Mouse (Mus musculus): ENCODE results near the gene Zfp597. TPM values are rescaled to one million over a fixed set of nuclear protein-coding genes. Genes with fewer than 3 reads are reported as not detected.

The Zfp597 gene
- polyA plus RNA-seq, 1 experiment from 2014 or later = 9.0 TPM

GRCm38 (mm10) chr16:3909118-3909517 is 24.8 kb upstream of the Zfp597 start:
- H3K27me3 ChIP-seq (ENCODE audit: control insufficient read depth, insufficient read depth, low read length) = no peaks in the 10 kb centered on the region
- H3K36me3 ChIP-seq (ENCODE audit: control insufficient read depth, insufficient read depth, low read length) = no peaks in the 10 kb centered on the region; the same call in 1 of the 2 replicates
- H3K4me1 ChIP-seq (replicated peaks; ENCODE audit: control insufficient read depth, insufficient read depth, low read length) = peaks cover 4% of the 10 kb centered on the region; the same call in 1 of the 2 replicates
- ATAC-seq (replicated peaks; ENCODE audit: low FRiP score) (no peak), DNase-seq (ENCODE audit: low spot score) (no peak)
- peak overlapping the region; percentile 63 for H3K9ac ChIP-seq (ENCODE audit: low read length)
- 11% methylated on average over 20 of the region's 20 CpGs for WGBS
- peak overlapping the region; percentile 60 for H3K4me2 ChIP-seq (ENCODE audit: low read depth, low read length, severe bottlenecking)
- no peaks in the 10 kb centered on the region for H3K9me3 ChIP-seq (ENCODE audit: control insufficient read depth, low read length)
- no peak overlapping the region; the same call in 1 of the 2 replicates for H3K27ac ChIP-seq (ENCODE audit: low read depth, low read length)
- H3K4me3 ChIP-seq (ENCODE audit: low read depth, low read length) = peak overlapping the region; percentile 44

- peak; percentile 94 for DNase-seq (ENCODE audit: low spot score)
These were observed 24.3 kb upstream of the Zfp597 start, which contains the start of the genes 1700037C18Rik and Cluap1 for GRCm38 (mm10) chr16:3908537-3909111. Gene 1700037C18Rik (minus strand): TSS chr16:3908689. Gene Cluap1 (plus strand): TSS chr16:3908801.

DNA sequence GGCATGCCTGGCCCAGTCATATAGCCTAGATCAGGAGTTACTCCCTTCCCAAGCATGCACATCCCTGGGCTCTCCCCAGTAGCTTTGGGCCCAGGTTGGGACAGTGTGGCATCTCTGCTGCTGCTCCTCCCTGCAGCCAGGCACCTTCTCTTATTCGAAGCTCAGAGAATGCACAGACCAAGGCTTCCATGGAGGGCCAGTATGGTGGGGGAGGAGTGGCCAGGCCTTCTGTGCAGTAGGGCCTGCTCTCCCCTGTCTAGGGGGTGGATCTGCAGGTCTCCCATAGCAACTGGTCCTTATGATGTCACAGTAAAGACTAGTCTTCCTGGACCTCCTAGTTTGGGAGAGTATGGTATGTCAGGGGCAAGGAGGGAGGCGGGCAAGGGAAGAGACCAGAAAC is 23.1 kb upstream of the Zfp597 start:
- Histone ChIP-seq H3K4me1 (replicated peaks; ENCODE audit: control insufficient read depth, insufficient read depth, low read length) (peaks cover 4% of the 10 kb centered on the region; the same call in 1 of the 2 replicates), H3K4me3 (ENCODE audit: low read depth, low read length) (no peak overlapping the region), H3K27ac (ENCODE audit: low read depth, low read length) (no peak overlapping the region), H3K9me3 (ENCODE audit: control insufficient read depth, low read length) (no peaks in the 10 kb centered on the region), H3K27me3 (ENCODE audit: control insufficient read depth, insufficient read depth, low read length) (no peaks in the 10 kb centered on the region), H3K4me2 (ENCODE audit: low read depth, low read length, severe bottlenecking) (no peak overlapping the region), H3K9ac (ENCODE audit: low read length) (no peak overlapping the region), H3K36me3 (ENCODE audit: control insufficient read depth, insufficient read depth, low read length) (no peaks in the 10 kb centered on the region)
- DNase-seq (ENCODE audit: low spot score) (no peak), ATAC-seq (replicated peaks; ENCODE audit: low FRiP score) (no peak)
- WGBS = 81% methylated on average over 2 of the region's 2 CpGs

More at GRCm38 (mm10) chr16:3908537-3909111, 24.3 kb upstream of the Zfp597 start, which contains the start of the genes 1700037C18Rik and Cluap1:
- Histone ChIP-seq H3K4me3 (ENCODE audit: low read depth, low read length) (peak within 1 kb of the TSS; percentile 44), H3K9me3 (ENCODE audit: control insufficient read depth, low read length) (no peaks in the 10 kb centered on the region), H3K27ac (ENCODE audit: low read depth, low read length) (peak within 1 kb of the TSS; percentile 63; the same call in 1 of the 2 replicates), H3K27me3 (ENCODE audit: control insufficient read depth, insufficient read depth, low read length) (no peaks in the 10 kb centered on the region), H3K9ac (ENCODE audit: low read length) (peak within 1 kb of the TSS; percentile 63), H3K4me1 (replicated peaks; ENCODE audit: control insufficient read depth, insufficient read depth, low read length) (peaks cover 4% of the 10 kb centered on the region; the same call in 1 of the 2 replicates), H3K36me3 (ENCODE audit: control insufficient read depth, insufficient read depth, low read length) (no peaks in the 10 kb centered on the region; the same call in 1 of the 2 replicates), H3K4me2 (ENCODE audit: low read depth, low read length, severe bottlenecking) (peak within 1 kb of the TSS; percentile 60)
- ATAC-seq (replicated peaks; ENCODE audit: low FRiP score) = peak; percentile 98
- WGBS = under 1% methylated on average over 33 of the region's 33 CpGs

DNA sequence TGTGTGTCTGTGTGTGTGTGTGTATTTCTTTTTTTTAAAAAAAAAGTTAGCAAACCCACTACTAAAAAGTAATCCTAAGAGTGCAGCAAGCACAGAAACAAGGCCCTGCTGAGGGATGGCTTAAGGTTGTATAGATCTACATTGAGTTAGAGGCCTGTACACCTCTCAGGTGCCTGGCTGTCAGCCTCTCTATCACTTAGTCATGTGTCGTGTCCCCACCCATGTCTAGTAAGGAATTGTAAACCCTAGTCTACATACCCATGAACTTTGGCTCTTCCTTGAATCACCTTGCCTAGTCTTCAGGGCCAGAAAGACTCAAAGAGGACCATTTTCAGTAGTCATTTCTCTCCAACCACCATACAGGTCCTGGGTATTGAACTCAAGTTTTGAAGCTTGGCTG is 12.2 kb upstream of the Zfp597 start:
- 84% methylated on average over 1 of the region's 1 CpGs for WGBS
- no peak overlapping the region for H3K4me2 ChIP-seq (ENCODE audit: low read depth, low read length, severe bottlenecking)
- H3K27ac ChIP-seq (ENCODE audit: low read depth, low read length) = no peak overlapping the region
- DNase-seq (ENCODE audit: low spot score) (no peak), ATAC-seq (replicated peaks; ENCODE audit: low FRiP score) (no peak)
- H3K27me3 ChIP-seq (ENCODE audit: control insufficient read depth, insufficient read depth, low read length) = no peaks in the 10 kb centered on the region
- no peaks in the 10 kb centered on the region for H3K4me1 ChIP-seq (replicated peaks; ENCODE audit: control insufficient read depth, insufficient read depth, low read length)
- H3K9ac ChIP-seq (ENCODE audit: low read length) = no peak overlapping the region
- peaks cover 10% of the 10 kb centered on the region; the same call in 1 of the 2 replicates for H3K36me3 ChIP-seq (ENCODE audit: control insufficient read depth, insufficient read depth, low read length)
- H3K4me3 ChIP-seq (ENCODE audit: low read depth, low read length) = no peak overlapping the region
- H3K9me3 ChIP-seq (ENCODE audit: control insufficient read depth, low read length) = no peaks in the 10 kb centered on the region

- 89% methylated on average over 6 of the region's 6 CpGs for WGBS
- no peak overlapping the region for H3K27ac ChIP-seq (ENCODE audit: low read depth, low read length)
- no peaks in the 10 kb centered on the region for H3K4me1 ChIP-seq (replicated peaks; ENCODE audit: control insufficient read depth, insufficient read depth, low read length)
- H3K27me3 ChIP-seq (ENCODE audit: control insufficient read depth, insufficient read depth, low read length) = no peaks in the 10 kb centered on the region
- H3K4me3 ChIP-seq (ENCODE audit: low read depth, low read length) = no peak overlapping the region
- ATAC-seq (replicated peaks; ENCODE audit: low FRiP score) (no peak), DNase-seq (ENCODE audit: low spot score) (no peak)
- no peak overlapping the region for H3K9ac ChIP-seq (ENCODE audit: low read length)
- no peak overlapping the region for H3K4me2 ChIP-seq (ENCODE audit: low read depth, low read length, severe bottlenecking)
- no peaks in the 10 kb centered on the region for H3K9me3 ChIP-seq (ENCODE audit: control insufficient read depth, low read length)
- peaks cover 10% of the 10 kb centered on the region; the same call in 1 of the 2 replicates for H3K36me3 ChIP-seq (ENCODE audit: control insufficient read depth, insufficient read depth, low read length)
These were observed 11.7 kb upstream of the Zfp597 start for GRCm38 (mm10) chr16:3896046-3896445.

- no peaks in the 10 kb centered on the region for H3K27me3 ChIP-seq (ENCODE audit: control insufficient read depth, insufficient read depth, low read length)
- ATAC-seq (replicated peaks; ENCODE audit: low FRiP score) (no peak), DNase-seq (ENCODE audit: low spot score) (no peak)
- H3K9me3 ChIP-seq (ENCODE audit: control insufficient read depth, low read length) = no peaks in the 10 kb centered on the region
- H3K4me1 ChIP-seq (replicated peaks; ENCODE audit: control insufficient read depth, insufficient read depth, low read length) = no peaks in the 10 kb centered on the region
- no peak overlapping the region for H3K4me2 ChIP-seq (ENCODE audit: low read depth, low read length, severe bottlenecking)
- 81% methylated on average over 9 of the region's 9 CpGs for WGBS
- H3K27ac ChIP-seq (ENCODE audit: low read depth, low read length) = no peak overlapping the region
- H3K4me3 ChIP-seq (ENCODE audit: low read depth, low read length) = no peak overlapping the region
- H3K36me3 ChIP-seq (ENCODE audit: control insufficient read depth, insufficient read depth, low read length) = peaks cover 8% of the 10 kb centered on the region; the same call in 1 of the 2 replicates
- no peak overlapping the region for H3K9ac ChIP-seq (ENCODE audit: low read length)
These were observed 10.9 kb upstream of the Zfp597 start for GRCm38 (mm10) chr16:3895173-3895792.

- no peaks in the 10 kb centered on the region for H3K36me3 ChIP-seq (ENCODE audit: control insufficient read depth, insufficient read depth, low read length)
- no peaks in the 10 kb centered on the region for H3K27me3 ChIP-seq (ENCODE audit: control insufficient read depth, insufficient read depth, low read length)
- H3K4me1 ChIP-seq (replicated peaks; ENCODE audit: control insufficient read depth, insufficient read depth, low read length) = no peaks in the 10 kb centered on the region
- no peak overlapping the region for H3K9ac ChIP-seq (ENCODE audit: low read length)
- H3K9me3 ChIP-seq (ENCODE audit: control insufficient read depth, low read length) = no peaks in the 10 kb centered on the region
- no peak overlapping the region for H3K4me2 ChIP-seq (ENCODE audit: low read depth, low read length, severe bottlenecking)
- no peak for ATAC-seq (replicated peaks; ENCODE audit: low FRiP score)
- WGBS = 92% methylated on average over 3 of the region's 3 CpGs
- DNase-seq (ENCODE audit: low spot score) = no peak
- H3K4me3 ChIP-seq (ENCODE audit: low read depth, low read length) = no peak overlapping the region
- H3K27ac ChIP-seq (ENCODE audit: low read depth, low read length) = no peak overlapping the region
These were observed 9.4 kb upstream of the Zfp597 start for GRCm38 (mm10) chr16:3893739-3894138.

- no peak overlapping the region for H3K4me3 ChIP-seq (ENCODE audit: low read depth, low read length)
- WGBS = 94% methylated on average over 14 of the region's 14 CpGs
- H3K27ac ChIP-seq (ENCODE audit: low read depth, low read length) = no peak overlapping the region
- ATAC-seq (replicated peaks; ENCODE audit: low FRiP score) (no peak), DNase-seq (ENCODE audit: low spot score) (no peak)
- no peaks in the 10 kb centered on the region for H3K27me3 ChIP-seq (ENCODE audit: control insufficient read depth, insufficient read depth, low read length)
- H3K9me3 ChIP-seq (ENCODE audit: control insufficient read depth, low read length) = no peaks in the 10 kb centered on the region
- H3K36me3 ChIP-seq (ENCODE audit: control insufficient read depth, insufficient read depth, low read length) = no peaks in the 10 kb centered on the region
- H3K9ac ChIP-seq (ENCODE audit: low read length) = no peak overlapping the region
- no peak overlapping the region for H3K4me2 ChIP-seq (ENCODE audit: low read depth, low read length, severe bottlenecking)
- no peaks in the 10 kb centered on the region for H3K4me1 ChIP-seq (replicated peaks; ENCODE audit: control insufficient read depth, insufficient read depth, low read length)
These were observed 7.4 kb upstream of the Zfp597 start for GRCm38 (mm10) chr16:3891621-3892295.

Measured in forebrain, embryonic 11.5 days (tissue).